Mouse (Mus musculus) adrenal gland (tissue): ENCODE measurements around the gene Mthfd2.
"Not testable (repeated sequence)": the region's sequence is repeated elsewhere in the genome, so short reads cannot be mapped to it uniquely, and the experiment has no call there.

ENCODE experiments used
- intact Hi-C: fragments of 180-260 bp; cut with DNase I; formaldehyde crosslinking; loops from one replicate; pipeline ENCODE4 v1.15.1; 2025
- long read RNA-seq, 2 experiments: library from polyadenylated mRNA; unstranded; transcript quantifications; one replicate each; pipeline ENCODE4 v2.0.0; 2020; ENCODE audit warnings: borderline replicate concordance in 1 of 2; ENCODE audit not compliant: insufficient replicate concordance in 1 of 2

The Mthfd2 gene
- long read RNA-seq, experiment 1, transcript Mthfd2-201 (8 exons, 2,085 nt), result major isoform, 21 of 27 reads
- long read RNA-seq, experiment 1, partial matches to known transcripts, result 1 of 27 reads
- long read RNA-seq, experiment 1, other reads (novel, unspliced or antisense), result 5 of 27 reads
- long read RNA-seq, experiment 2, transcript Mthfd2-201 (8 exons, 2,085 nt), result major isoform, 28 of 32 reads
- long read RNA-seq, experiment 2, partial matches to known transcripts, result 1 of 32 reads
- long read RNA-seq, experiment 2, other reads (novel, unspliced or antisense), result 3 of 32 reads

DNA sequence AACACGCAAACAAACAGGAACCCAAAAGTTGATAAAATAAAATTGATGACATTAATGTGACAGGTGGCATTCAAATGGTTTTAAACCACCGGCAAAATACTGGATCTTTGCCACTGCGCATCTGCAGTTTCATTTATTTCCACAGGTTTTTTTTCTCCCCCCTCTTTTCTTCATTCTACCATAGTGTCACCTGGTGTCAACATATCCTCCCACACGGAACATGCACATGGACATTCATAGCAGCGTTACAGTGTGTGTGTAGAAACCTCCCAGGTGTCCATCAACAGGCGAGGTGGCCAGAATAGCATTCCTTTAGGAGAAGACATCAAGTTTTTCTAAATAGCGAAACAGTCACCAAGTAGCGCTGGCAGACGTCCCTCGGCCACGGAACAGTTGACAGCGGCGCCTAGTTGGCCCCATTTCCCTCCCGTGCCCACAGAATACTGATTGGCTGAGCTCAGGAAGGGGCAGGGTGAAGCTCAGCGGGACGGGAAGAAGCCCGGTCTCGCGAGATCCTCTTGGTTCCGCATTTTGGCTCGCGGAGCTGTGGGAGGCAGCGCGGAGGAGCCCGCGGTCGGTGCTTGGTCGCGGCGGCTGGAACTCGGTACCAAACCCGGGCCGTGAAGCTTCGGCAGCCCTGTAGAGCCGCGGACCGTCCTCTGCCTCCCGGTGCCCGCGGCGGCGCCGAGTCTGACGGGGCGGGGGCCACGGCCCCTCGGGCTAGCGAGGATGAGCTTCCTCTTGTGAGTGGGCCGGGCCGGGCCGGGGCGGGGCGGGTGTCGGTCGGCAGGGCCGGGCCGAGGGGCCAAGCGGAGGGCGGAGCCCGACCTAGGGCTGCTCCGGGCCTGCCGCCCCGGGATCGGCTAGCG, at the start of gene Mthfd2, which contains the start of gene Mob1a:
Mthfd2 (minus strand) TSS at position 384 of the 869 bp plus-strand sequence.
Mob1a (plus strand) TSS at position 492 of the 869 bp plus-strand sequence.
- intact Hi-C loops, result no loop called here

DNA sequence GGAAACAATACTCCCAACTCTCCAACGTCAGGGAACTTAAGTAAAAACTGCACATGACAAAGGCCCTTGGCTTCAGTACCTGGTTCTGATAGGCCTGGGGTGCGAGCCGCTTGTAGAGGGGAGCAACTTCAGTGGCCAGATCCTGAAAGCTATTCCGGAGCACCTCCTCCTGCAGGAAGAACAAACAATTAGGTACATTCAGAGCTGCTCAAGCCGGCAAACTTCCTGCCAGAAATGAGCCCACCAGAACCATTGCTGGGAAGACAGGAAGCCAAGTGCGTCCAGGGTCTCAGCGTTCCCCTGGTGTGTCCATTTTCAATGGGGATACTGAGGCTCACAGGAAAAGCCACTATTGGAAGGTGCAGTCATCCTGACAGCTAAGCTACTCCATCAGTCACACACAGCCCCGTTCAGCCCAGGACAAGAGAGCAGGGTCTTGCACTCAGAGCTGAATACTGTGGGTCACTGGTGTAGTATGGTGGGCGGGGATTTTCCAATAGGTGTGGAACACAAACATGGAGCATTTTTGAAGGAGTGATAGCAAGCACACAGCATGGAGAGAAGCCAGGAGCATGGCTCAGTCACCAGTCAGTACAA, 48.1 kb upstream of the Mthfd2 start:
- intact Hi-C loops, result no loop called here

DNA sequence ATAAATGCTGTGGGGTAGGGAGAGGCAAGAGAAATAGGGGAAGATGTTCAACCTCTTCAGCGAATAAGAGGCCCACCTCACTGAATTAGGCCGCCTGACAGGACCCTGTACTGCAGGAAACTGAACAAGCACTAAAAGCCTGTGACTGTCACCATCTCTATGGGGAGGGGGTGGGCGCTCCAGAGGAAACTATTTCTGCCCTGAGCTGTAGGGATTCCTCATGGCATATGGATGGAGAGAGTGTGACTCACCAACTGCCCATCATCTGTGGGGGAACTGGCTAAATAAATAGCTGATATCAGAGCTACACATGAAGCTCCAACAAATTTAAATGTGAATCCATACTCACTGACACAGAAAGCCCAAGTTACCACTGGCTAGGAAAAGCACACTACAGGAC, 45.6 kb upstream of the Mthfd2 start:
- intact Hi-C loops, result no loop called here

DNA sequence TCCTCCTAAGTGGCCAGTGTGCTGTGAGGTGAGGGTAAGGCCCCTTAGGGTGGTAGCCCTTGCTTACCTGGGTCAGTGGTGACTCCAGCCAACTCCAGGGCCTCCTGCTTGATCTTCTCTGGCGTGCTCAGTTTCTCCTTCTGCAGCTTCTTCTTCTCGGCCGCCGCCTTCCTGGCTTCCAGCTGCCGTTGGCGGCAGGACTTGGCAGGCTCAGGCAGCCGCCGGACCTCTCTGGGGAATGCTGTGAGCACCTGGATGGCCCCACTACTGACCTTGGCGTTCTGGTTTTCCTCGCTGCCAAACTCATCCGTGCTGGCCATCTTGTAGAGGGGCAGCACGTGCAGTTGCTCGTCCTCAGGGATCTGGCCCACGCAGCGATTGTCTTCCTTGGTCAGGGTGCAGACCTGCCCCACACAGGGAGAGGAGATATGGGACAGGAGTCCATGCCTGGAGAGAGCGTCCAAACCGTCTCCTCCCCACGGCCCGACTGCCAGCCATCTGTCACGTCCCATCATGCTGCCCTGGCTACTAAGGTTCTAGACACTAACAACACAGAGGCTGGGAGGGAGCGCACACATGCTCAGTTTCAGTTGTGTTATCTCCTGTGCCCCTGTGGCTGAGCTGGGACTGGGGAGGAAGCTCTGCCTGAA, 44.7 kb upstream of the Mthfd2 start:
- intact Hi-C loops, result no loop called here

DNA sequence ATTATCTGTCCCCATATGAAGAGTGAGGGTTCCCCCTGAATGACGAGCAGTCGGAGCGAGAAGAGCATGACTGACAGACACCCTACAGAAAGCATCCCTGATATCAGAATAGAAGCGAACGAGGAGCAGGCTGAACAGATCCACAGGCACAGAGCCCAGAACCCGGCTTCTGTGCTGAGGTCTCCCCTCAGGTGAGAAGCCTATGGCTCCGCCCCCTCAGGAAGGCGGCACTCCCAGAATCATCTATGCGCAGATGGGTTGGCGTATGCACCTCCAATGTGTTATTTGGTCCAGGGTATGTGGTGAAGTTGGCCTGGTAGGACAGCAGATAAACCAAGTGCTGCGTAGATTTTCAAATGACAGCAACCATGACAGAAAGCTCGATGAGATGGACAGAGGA, 37.4 kb upstream of the Mthfd2 start:
- intact Hi-C loops, result no loop called here

DNA sequence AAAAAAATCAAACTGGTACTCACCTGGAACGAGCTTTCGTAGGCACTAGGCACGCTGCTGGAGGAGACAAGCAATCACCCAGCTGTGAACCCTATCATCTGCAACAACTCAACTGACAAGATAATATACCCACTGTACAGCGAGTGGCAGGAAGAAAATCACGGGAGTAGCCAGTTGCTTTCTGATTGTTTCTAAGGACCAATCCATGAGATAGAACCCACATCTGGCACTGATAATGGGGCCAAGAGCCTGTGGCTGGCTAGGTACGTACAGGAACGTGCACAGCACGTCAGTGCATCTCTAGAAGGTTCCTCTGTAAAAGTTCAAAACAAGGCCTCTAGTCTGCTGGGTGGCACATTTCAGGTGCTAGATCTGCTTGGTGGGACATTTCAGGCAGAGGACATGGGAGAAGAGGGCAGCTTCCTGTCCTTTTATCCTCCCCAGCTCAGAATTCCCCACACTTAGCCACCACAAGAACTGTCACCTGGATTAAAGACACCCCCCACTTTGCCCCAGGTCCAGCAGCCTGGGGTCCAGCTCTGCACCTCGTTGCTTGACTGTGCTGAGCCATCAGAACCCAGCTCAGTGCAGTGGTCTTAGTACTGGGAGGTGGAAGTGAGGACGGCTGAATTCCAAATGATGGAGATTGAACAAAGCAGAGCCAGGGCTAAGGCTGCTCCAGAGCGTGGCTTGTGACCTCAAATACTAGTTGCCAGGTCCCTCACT, 36.0 kb upstream of the Mthfd2 start:
- intact Hi-C loops, result no loop called here

DNA sequence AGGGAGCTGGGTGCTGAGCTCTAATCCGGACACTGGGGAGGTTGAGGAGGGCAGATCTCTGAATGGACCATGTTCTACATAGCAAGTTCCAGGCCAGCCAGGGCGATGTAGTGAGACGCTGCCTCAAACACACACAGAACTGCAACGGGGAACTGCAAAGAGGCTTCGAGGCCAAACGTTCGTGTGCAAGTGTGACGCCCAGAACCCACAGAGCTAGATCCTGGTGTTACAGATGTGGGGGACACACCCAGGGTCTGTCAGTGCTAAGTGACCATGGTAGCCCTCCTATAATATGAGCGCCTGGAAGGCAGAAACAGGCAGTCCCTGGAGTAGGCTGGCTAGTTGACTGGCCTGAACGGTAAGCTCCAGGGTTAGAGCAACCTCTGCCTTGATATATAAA, 31.7 kb upstream of the Mthfd2 start:
- intact Hi-C loops, result loop anchor here (10.0 kb wide), 1 partner anchor 317 kb away; the partner anchor contains the start of gene Cd207

DNA sequence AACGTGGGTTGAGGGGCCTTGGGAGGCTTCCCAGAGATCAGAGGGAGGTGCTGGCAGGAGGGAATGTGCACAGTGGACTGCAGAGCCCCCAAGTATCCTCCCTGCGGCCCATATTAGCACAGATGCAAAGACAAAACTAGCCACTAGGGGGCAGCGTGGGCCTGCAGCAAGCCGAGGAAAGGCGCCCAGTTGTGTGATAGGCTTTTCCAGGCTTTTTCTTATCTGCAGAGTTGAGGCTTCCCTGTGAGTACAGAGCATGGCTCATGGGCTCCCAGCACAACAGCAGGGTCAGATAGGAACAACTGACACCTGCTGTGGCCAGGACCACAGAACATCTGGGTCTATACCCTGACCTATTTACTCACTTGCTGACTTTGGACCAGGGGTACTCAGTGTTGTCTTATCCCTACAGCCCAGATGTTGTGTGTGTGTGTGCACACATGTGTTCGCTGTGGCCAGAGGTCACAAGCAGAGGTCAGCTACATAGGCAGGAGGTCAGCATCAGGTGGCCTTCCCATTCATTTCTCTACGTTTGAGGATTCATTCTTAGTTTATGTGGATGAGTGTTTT, 30.9 kb upstream of the Mthfd2 start:
- intact Hi-C loops, result loop anchor here (1.0 to 10.0 kb wide), 2 partner anchors 156 to 318 kb away; partner anchors contain the start of gene Cd207

DNA sequence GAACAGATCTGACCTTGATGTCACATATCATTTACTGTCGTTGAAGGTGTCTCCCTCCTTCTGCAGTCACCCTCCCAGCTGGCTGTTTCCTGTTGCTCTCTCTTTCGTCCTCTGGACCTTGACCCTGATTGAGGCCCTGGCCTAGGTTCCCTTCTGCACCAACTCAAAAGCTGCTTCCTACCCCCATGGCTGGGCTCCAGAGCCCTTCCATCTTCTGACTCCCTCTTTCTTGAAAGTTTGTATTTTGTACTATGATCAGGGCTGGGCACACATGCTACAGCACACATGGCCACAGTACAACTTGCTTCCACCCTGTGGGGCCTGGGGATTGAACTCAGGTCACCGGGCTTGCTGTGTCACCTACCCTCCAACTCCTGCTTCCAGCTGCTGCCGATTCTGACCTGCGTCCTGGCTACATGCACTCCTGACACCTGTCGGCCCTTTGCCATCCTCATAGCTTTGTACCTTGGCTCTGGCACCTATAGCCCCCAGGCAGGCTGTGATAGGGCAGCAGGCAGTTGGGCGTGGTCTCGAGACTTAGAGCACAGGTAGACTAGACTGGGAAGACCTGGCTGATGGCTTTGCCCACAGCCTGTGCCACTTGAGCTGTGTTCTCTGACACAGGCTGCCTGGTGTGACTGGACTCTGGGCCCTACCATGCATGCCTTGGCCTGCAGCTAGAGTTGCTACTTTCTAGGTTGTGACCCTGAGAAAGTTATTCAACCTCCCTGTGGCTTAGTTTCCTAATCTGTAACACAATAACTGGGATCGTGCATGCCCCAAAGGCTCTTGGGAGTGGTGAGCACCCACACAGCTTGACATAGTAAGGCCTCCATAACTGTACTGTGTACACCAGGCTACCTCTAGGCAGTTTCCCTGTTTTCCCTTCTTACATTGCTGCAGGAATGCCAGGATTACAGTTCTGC, 29.4 kb upstream of the Mthfd2 start:
- intact Hi-C loops, result loop anchor here (10.0 kb wide), 1 partner anchor 320 kb away; the partner anchor contains the start of gene Cd207

DNA sequence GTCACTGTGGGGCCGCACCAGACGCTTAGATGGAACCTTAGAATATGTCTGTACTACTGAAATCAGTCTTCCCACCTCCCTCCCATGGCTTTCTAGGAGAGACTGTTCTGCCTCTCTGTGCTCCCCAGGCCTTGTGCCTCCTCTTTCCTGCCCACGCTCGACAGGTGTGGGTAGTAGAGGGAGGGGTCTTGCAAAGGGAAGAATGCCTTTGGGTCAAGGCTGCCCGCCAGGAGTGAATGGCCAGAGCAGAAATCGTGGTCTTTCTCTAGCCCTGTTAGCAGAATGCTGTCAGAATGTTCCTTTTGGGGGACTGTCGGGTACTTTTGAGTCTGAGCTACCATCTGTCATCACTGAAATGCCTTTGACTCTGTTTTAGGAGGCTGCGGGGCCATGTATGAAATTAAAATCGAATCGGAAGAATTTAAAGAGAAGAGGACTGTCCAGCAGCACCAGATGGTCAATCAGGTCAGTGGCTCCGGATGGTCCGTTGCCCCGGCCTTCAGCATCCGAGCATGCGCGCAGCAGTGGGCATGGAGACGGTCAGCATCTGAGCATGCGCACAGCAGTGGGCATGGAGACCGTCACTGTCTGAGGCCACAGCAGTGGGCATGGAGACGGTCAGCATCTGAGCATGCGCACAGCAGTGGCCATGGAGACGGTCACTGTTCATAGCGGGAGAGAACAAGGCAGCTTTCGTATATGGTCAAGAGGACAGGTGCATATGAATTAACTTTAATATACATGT, 27.1 kb upstream of the Mthfd2 start:
- intact Hi-C loops, result loop anchor here (10.0 kb wide), 1 partner anchor 322 kb away; the partner anchor contains the start of gene Cd207

DNA sequence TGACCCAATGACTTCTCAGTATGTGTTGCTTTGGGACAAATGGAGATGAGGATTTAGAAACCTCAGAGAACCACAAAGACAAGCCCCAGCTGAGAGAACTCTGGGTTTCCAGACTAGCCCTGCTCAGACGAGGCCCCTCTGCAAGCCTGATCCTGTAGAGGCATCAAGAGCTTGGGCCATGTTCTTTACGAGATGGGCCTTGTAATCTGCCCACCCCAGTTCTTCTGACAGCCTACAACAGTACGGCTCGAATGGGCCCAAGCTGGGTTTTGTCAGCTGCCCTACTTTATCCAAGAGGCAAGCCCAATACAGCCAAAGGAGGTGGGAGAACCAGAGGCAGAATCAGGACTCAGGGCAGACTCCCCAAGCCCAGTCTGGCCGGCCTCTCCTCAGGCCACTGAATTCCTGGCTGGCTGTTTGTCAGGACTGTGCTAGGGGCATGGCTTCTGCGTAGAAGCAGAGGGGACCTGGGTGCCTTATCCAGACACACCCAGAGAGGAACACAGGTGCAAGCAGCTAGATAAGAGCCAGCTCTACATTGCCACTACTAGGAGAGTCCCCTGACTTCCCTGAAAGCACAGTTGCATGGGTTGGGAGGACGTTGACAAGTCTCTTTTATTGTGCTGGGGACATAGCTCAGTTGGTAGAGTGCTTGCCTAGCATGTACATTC, 25.9 kb upstream of the Mthfd2 start:
- intact Hi-C loops, result loop anchor here (10.0 kb wide), 1 partner anchor 323 kb away; the partner anchor contains the start of gene Cd207

DNA sequence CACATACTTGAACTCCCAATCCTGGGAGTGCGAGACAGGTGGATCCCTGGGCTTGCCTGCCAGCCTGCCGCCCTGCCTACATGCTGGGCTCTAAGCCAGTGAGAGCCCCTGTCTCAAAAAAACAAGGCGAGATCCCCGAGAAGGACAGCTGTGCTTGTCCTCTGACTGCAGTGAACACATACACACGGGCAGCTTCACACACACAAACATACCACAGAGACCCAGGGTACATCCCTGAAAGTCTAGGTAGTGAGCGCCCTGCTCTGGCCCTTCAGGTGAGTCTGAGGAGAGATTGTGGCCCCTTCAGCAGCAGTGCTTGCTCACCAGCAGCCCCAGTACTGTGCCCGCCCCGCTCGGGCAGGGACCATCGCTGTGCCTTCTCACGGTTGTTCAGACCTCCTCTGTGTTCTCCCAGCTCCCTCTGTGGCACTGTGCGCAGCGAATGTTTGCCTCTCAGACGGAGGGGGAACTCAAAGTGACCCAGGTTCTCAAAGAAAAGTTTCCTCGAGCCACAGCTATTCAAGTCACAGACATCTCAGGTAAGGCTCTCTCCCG, 25.2 kb upstream of the Mthfd2 start:
- intact Hi-C loops, result loop anchor here (10.0 kb wide), 1 partner anchor 324 kb away; the partner anchor contains the start of gene Cd207

DNA sequence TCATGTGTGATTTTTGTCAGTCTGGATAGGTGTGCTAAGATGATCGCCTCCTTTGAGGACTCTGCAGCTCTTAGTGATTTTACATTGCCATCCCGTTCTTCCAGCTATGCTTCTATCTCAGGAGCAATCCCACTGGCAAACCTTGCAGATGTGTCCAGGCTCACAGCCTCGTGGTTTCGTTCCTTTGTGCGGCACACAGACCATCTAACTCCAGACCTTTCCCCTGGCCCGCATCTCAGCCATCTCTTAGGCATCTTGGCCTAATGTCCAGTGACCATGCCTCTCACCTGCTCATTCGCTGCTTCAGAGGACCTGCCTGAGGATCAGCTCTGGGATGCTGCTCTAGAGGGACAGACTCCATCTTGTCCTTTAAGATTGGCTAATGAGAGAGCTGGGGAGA, 24.5 kb upstream of the Mthfd2 start:
- intact Hi-C loops, result loop anchor here (10.0 kb wide), 1 partner anchor 325 kb away; the partner anchor contains the start of gene Cd207

DNA sequence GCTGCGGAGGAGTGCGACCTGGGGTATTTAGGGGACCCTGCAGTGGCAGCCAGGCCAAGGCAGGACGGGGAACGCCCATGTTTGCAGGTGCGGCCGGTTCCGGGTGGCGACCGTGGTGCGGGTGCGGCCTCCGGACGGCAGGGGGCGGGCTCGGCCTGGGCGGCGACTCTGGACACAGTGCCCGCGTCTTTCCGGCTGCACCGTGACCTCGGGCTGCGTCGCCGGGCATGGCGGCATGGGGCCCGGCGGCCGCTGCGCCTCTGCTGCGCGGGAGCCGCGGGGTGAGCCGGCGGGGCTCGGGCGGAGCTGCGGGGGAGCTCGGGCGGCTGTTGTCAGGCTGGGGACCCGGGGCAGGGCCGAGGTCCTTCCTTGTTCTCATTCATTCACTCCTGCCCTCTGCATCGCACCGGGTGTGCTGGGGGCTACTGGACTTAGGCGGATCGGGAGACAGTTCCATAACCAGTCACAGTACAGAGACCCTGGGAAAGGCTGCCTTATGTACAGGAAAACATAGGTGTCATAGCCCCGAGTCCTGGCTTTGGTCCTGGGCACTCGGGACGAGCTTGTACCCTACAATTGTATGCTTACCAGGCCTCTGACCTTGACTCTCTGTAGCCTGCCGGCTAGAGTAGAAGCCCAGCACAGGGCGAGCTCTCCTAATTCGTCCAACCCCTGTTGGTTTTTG, 23.7 kb upstream of the Mthfd2 start:
- intact Hi-C loops, result no loop called here

DNA sequence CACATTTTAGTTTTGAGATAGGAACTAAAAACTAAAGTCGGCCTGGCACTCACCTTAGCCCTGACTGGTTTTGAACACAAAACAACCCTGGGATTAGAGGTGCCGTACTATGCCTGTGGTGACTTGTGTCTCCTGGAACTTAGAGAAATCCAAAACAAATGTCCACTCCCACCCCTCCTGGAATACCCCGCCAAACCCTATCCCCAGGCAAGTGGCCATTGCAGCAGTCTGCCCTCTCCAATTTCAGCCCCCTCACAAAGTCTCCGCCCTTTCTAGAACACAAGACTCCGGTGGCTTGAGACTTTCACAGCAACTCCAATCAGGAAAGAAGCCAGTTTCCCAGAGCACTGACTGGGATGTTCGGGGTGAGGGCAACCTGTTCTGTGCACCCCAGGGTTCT, 23.2 kb upstream of the Mthfd2 start, which contains the start of gene Bola3:
Bola3 (plus strand) TSS at position 275 of the 400 bp plus-strand sequence.
- intact Hi-C loops, result no loop called here

DNA sequence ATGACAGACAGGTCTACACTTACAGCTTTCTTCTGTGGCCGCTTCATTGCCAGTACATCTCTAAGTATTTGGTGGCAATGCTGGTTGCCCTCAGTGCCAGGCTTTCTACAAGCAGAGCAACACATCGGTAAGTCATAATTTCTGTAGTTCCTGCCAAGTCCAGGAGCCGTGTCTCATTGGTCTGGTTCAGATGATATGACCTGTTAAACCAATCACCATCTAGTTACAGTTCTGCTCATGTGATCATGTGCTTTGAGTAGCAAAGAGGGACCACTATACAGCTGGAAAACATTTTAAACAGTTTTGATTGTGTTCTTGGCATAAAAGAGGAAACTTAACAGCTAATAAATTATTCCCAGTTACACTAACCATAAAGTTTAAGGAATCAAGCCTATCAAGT, 22.2 kb upstream of the Mthfd2 start:
- intact Hi-C loops, result no loop called here

DNA sequence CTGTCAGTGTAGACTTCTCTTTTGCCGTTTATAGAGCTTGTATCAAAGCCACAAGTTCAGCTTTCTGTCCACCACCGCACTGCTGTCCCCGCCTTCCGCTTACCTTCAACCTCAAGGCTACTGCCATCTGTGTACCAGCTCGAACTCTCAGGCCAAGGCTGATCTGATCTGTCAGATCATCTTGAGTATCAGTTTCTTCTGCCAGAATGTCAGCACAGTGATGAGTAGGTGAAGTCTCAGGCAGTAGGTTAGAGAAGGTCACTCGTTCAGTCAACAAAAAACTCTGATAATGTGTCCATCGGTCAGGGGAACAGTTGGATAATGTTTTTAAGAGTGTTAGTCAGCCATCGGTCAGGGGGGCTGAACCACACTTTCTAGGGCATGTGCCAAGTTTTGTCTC, 19.6 kb upstream of the Mthfd2 start:
- intact Hi-C loops, result not testable (repeated sequence)
